Mouse (Mus musculus) CH12.LX (cell line): Measurements from ENCODE around the gene Enpp6.

Experiments
- POLR2A ChIP-seq: IDR thresholded peaks from 2 replicates; pipeline ENCODE4 v1.6.1; 2011; ENCODE audit warnings: low read depth, mild to moderate bottlenecking, improper control_type of control experiment, low read length
- ZNF384 ChIP-seq: IDR thresholded peaks from 2 replicates; pipeline ENCODE4 v1.6.1; 2012; ENCODE audit warnings: low read depth, low read length, improper control_type of control experiment, inconsistent platforms

- TF ChIP-seq ZNF384 (no peak), POLR2A (no peak)
Measured at GRCm38 (mm10) chr8:46948091-46948757, 38.5 kb upstream of the Enpp6 start.
